23 mouse cellular contexts compared by ENCODE assay signal in genomic region chrX:85857169-85857568, GRCm38 (mm10). TPM values are rescaled to one million over a fixed set of nuclear protein-coding genes. Genes with fewer than 3 reads are reported as not detected.
DNase-seq lines count a peak whose midpoint lies in the region; ATAC-seq and TF ChIP-seq lines count a peak whose summit lies in the region.
"Had no signal": no experiment of that assay in that cellular context is flagged by ENCODE, and none has a peak within 500 bp of the region (broad histone marks: within the 10 kb centered on the region; RNA-seq: fewer than 3 reads in every experiment).

No protein-coding gene starts in this region.

- no peaks in the 10 kb centered on the region for H3K4me1 ChIP-seq in lung, embryonic 14.5 days (ENCODE audit: insufficient read depth)
- H3K4me1 ChIP-seq in stomach, embryonic 14.5 days (ENCODE audit: control insufficient read depth, insufficient read depth, low read length): no peaks in the 10 kb centered on the region
- H3K4me1 ChIP-seq: embryonic facial prominence, embryonic 15.5 days; forebrain, embryonic 10.5 days; forebrain, embryonic 15.5 days; heart, embryonic 10.5 days; hindbrain, embryonic 13.5 days had no signal

- ATAC-seq in lung, embryonic 14.5 days (ENCODE audit: insufficient read depth): peak; percentile 76
- ATAC-seq in stomach, embryonic 14.5 days (ENCODE audit: insufficient number of reproducible peaks, insufficient read depth, low FRiP score, low read depth): peak; percentile 49; the same call in 1 of the 2 replicates
- ATAC-seq: activated CD4-positive, CD25-positive, alpha-beta regulatory T cell, adult 4 months; forebrain, embryonic 15.5 days; Patski had no signal

- H3K9me3 ChIP-seq in lung, embryonic 14.5 days (ENCODE audit: low read depth, low read length): no peaks in the 10 kb centered on the region
- no peaks in the 10 kb centered on the region for H3K9me3 ChIP-seq in stomach, embryonic 14.5 days (ENCODE audit: control insufficient read depth, low read depth, low read length)
- H3K9me3 ChIP-seq: embryonic facial prominence, embryonic 15.5 days; forebrain, embryonic 10.5 days; forebrain, embryonic 15.5 days; heart, embryonic 10.5 days; hindbrain, embryonic 13.5 days had no signal

- no peak overlapping the region for H3K4me2 ChIP-seq in lung, embryonic 14.5 days
- no peak overlapping the region for H3K4me2 ChIP-seq in stomach, embryonic 14.5 days (replicated peaks; ENCODE audit: low read depth, low read length)
- H3K4me2 ChIP-seq: embryonic facial prominence, embryonic 15.5 days; forebrain, embryonic 15.5 days; hindbrain, embryonic 13.5 days had no signal

- no peaks in the 10 kb centered on the region for H3K36me3 ChIP-seq in lung, embryonic 14.5 days (ENCODE audit: insufficient read depth)
- no peaks in the 10 kb centered on the region for H3K36me3 ChIP-seq in stomach, embryonic 14.5 days (ENCODE audit: control insufficient read depth, insufficient read depth, low read length)
- H3K36me3 ChIP-seq: embryonic facial prominence, embryonic 15.5 days; forebrain, embryonic 10.5 days; forebrain, embryonic 15.5 days; heart, embryonic 10.5 days; hindbrain, embryonic 13.5 days had no signal

- peak overlapping the region; percentile 30; the same call in 1 of the 2 replicates for H3K27ac ChIP-seq in lung, embryonic 14.5 days (ENCODE audit: low read depth)
- no peak overlapping the region for H3K27ac ChIP-seq in stomach, embryonic 14.5 days (ENCODE audit: low read length)
- H3K27ac ChIP-seq: embryonic facial prominence, embryonic 15.5 days; forebrain, embryonic 10.5 days; forebrain, embryonic 15.5 days; heart, embryonic 10.5 days; hindbrain, embryonic 13.5 days had no signal

- DNase-seq in lung, embryonic 14.5 days: peak; percentile 49
- no peak for DNase-seq in lung, postnatal 14 days
- DNase-seq in lung, postnatal 10 days: peak; percentile 1
- no peak for DNase-seq in left cerebral cortex, postnatal 14 days (ENCODE audit: low spot score in 2 of 2)
- no peak for DNase-seq in adrenal gland, adult 8-10 months
- DNase-seq: adrenal gland, postnatal 25 days; cerebellum, adult 18-20 months; cerebellum, adult 9-11 months; cerebellum, postnatal 36 days; heart, adult 18-20 months; heart, postnatal 10 days; heart, postnatal 4 days had no signal

- no peaks in the 10 kb centered on the region for H3K27me3 ChIP-seq in lung, embryonic 14.5 days (ENCODE audit: insufficient read depth, low read length)
- no peaks in the 10 kb centered on the region for H3K27me3 ChIP-seq in stomach, embryonic 14.5 days (ENCODE audit: control insufficient read depth, insufficient read depth, low read length)
- H3K27me3 ChIP-seq: CH12.LX; embryonic facial prominence, embryonic 15.5 days; forebrain, embryonic 15.5 days; hindbrain, embryonic 13.5 days had no signal

- no peak overlapping the region for H3K4me3 ChIP-seq in lung, embryonic 14.5 days (ENCODE audit: low read depth, low read length)
- no peak overlapping the region for H3K4me3 ChIP-seq in stomach, embryonic 14.5 days (ENCODE audit: low read depth, low read length)
- H3K4me3 ChIP-seq: embryonic facial prominence, embryonic 15.5 days; erythroblast, embryonic 14.5 days; forebrain, embryonic 10.5 days; forebrain, embryonic 15.5 days; heart, embryonic 10.5 days; hindbrain, embryonic 13.5 days had no signal

- intact Hi-C loops in left cerebral cortex, postnatal 14 days (cut with DNase I): no loop called here

- TF ChIP-seq CTCF in lung, embryonic 14.5 days (IDR thresholded peaks at IDR 0.05; ENCODE audit: low read depth): no peak

- H3K9ac ChIP-seq in lung, embryonic 14.5 days: no peak overlapping the region
- no peak overlapping the region for H3K9ac ChIP-seq in stomach, embryonic 14.5 days (replicated peaks; ENCODE audit: low read depth, low read length)
- H3K9ac ChIP-seq: embryonic facial prominence, embryonic 15.5 days; forebrain, embryonic 15.5 days; hindbrain, embryonic 13.5 days had no signal

RNA-seq across cellular contexts. Expression of gene 5430427O19Rik, which starts 13.0 kb away (rescaled TPM):
- 0.16 and 0.23 TPM in 2 replicates for polyA plus RNA-seq in lung, embryonic 14.5 days (2014; fragmentation: Nextera tagmentation; extraction: Ambion mirVana)
- polyA plus RNA-seq in stomach, embryonic 14.5 days (2014; fragmentation: Nextera tagmentation; extraction: Ambion mirVana): 0.17 and 0.20 TPM in 2 replicates
- total RNA-seq in left cerebral cortex, postnatal 14 days (2021): under 1 TPM in 1 of 2 experiments, not detected in 1; 0.09 TPM
- total RNA-seq in adrenal gland, adult 8-10 months (2022): under 1 TPM; 0.21 to 0.71 (median 0.50) TPM
- polyA plus RNA-seq: erythroblast, embryonic 14.5 days; heart, embryonic 14.5 days; hindbrain, embryonic 13.5 days; Patski had no signal

Comparison
In these comparisons a context has a peak if more than half of its experiments do, and no peak if none do; other contexts are left out.
1. DNase-seq: peak in lung, embryonic 14.5 days (single experiment) and lung, postnatal 10 days (single experiment); none in lung, postnatal 14 days (single experiment), left cerebral cortex, postnatal 14 days (0 of 2) and adrenal gland, adult 8-10 months (single experiment).